Mouse (Mus musculus) adrenal gland (tissue): ENCODE measurements around the gene Fastkd5.
"Not testable (repeated sequence)": the region's sequence is repeated elsewhere in the genome, so short reads cannot be mapped to it uniquely, and the experiment has no call there.

ENCODE experiments used
- intact Hi-C: fragments of 180-260 bp; cut with DNase I; formaldehyde crosslinking; loops from one replicate; pipeline ENCODE4 v1.15.1; 2025

Fastkd5 gene

GRCm38 (mm10) chr2:130578148-130578547 lies 51.7 kb downstream of the Fastkd5 start:
- intact Hi-C loops = no loop called here

GRCm38 (mm10) chr2:130577632-130578031 lies 52.2 kb downstream of the Fastkd5 start:
- intact Hi-C loops = no loop called here

- intact Hi-C loops = no loop called here
These were observed 52.8 kb downstream of the Fastkd5 start for GRCm38 (mm10) chr2:130577021-130577420.

GRCm38 (mm10) chr2:130576564-130576963 lies 53.3 kb downstream of the Fastkd5 start:
- intact Hi-C loops = not testable (repeated sequence)

- intact Hi-C loops = no loop called here
These were observed 54.0 kb downstream of the Fastkd5 start, which contains the start of gene Oxt for GRCm38 (mm10) chr2:130575873-130576272. Gene Oxt, plus strand, starts transcription at chr2:130576173.

- intact Hi-C loops = no loop called here
These were observed 54.9 kb downstream of the Fastkd5 start for GRCm38 (mm10) chr2:130574960-130575359.

GRCm38 (mm10) chr2:130569926-130570325 lies 59.9 kb downstream of the Fastkd5 start:
- intact Hi-C loops = no loop called here

GRCm38 (mm10) chr2:130568921-130569320 lies 60.9 kb downstream of the Fastkd5 start:
- intact Hi-C loops = no loop called here

- intact Hi-C loops = no loop called here
These were observed 64.8 kb downstream of the Fastkd5 start for GRCm38 (mm10) chr2:130564983-130565382.

- intact Hi-C loops = no loop called here
These were observed 65.8 kb downstream of the Fastkd5 start for GRCm38 (mm10) chr2:130564063-130564462.
